Mouse (Mus musculus) heart, adult 8-10 months (tissue): ENCODE measurements at regions not wholly inside any gene's neighbourhood (a gene's known extent, or its start where the extent isn't known, plus 50 kb on each side); places are given as distances from the start of the nearest gene placed in this dataset.

Experiments
- DNase-seq: peaks from one replicate; pipeline ENCODE4 v3.0.0; 2022; ENCODE audit warnings: low spot score

DNA sequence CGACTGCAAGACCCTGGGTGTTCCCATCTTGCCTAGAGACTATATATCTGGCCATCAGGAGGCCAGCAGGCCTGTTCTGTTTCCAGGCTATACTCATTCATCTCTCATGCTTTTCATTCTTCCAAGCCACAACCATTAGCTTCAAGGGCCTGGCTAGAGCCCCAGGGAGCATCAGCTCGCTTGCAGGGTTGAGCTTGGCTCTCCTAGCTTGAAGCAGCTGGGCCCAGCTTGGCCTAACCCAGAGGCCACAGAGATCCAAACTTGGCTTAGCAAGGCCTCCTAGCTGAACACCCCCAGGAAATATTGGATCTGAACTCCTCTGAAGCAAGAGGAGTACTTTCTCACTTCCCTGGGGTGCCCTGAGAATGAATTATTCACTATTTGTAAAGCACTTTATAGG lies 50.3 kb upstream of the 3425401B19Rik start:
- DNase-seq = peak; percentile 54
